Comparison of ENCODE assay signal across 8 mouse cellular contexts in genomic region chr1:67039083-67039482, GRCm38 (mm10). TPM values are rescaled to one million over a fixed set of nuclear protein-coding genes. Genes with fewer than 3 reads are reported as not detected.
DNase-seq lines count a peak whose midpoint lies in the region; ATAC-seq lines count a peak whose summit lies in the region.

No protein-coding gene starts in this region.

- DNase-seq in heart, postnatal 14 days: no peak
- DNase-seq in hindbrain, embryonic 10.5 days (ENCODE audit: low spot score): no peak
- DNase-seq in right cerebral cortex, postnatal 10 days (ENCODE audit: low spot score in 2 of 2): no peak
- no peak for DNase-seq in embryo, embryonic 10.5 days (ENCODE audit: low spot score)
- no peak for DNase-seq in left cerebral cortex, postnatal 36 days (ENCODE audit: low spot score in 2 of 2)

- no peak for ATAC-seq in heart, embryonic 14.5 days (ENCODE audit: insufficient number of reproducible peaks, insufficient read depth, low FRiP score, low read depth)
- ATAC-seq in activated CD4-positive, CD25-positive, alpha-beta regulatory T cell, adult 4 months: peak; percentile 8
- ATAC-seq in megakaryocyte-erythroid progenitor cell, adult 5-6 weeks (replicated peaks; ENCODE audit: low FRiP score, low TSS enrichment, poor library complexity, severe bottlenecking): peak; percentile 25

- under 1% methylated on average over 5 of the region's 5 CpGs for WGBS in heart, embryonic 14.5 days
- 2% methylated on average over 5 of the region's 5 CpGs for WGBS in hindbrain, embryonic 10.5 days

- peak overlapping the region; percentile 89 for H3K9ac ChIP-seq in heart, embryonic 14.5 days (ENCODE audit: low read length)

- peak overlapping the region; percentile 88 for H3K4me2 ChIP-seq in heart, embryonic 14.5 days (ENCODE audit: low read length)

- peaks cover 2 to 9% of the 10 kb centered on the region in 2 experiments; a peak in 3 of 4 replicates for H3K4me1 ChIP-seq in heart, embryonic 14.5 days (ENCODE audit: control insufficient read depth in 2 of 2, insufficient read depth in 2 of 2, low read length in 2 of 2)
- peaks cover 9% of the 10 kb centered on the region for H3K4me1 ChIP-seq in hindbrain, embryonic 10.5 days (replicated peaks)

- H3K27ac ChIP-seq in heart, embryonic 14.5 days (replicated peaks in 1 of 2; ENCODE audit: control insufficient read depth in 1 of 2, insufficient read depth in 1 of 2, low read depth in 2 of 2, low read length in 2 of 2): no peak overlapping the region
- H3K27ac ChIP-seq in hindbrain, embryonic 10.5 days: peak overlapping the region; percentile 88

- peak overlapping the region; percentile 81 to 98 for H3K4me3 ChIP-seq in heart, embryonic 14.5 days (ENCODE audit: control insufficient read depth in 1 of 2, insufficient read depth in 1 of 2, low read depth in 1 of 2, low read length in 2 of 2)
- H3K4me3 ChIP-seq in hindbrain, embryonic 10.5 days: peak overlapping the region; percentile 90

- intact Hi-C loops in heart, postnatal 14 days (cut with DNase I): no loop called here
- intact Hi-C loops in left cerebral cortex, postnatal 36 days (cut with DNase I): no loop called here

- no peaks in the 10 kb centered on the region for H3K27me3 ChIP-seq in heart, embryonic 14.5 days (ENCODE audit: control insufficient read depth, insufficient read depth, low read length)
- no peaks in the 10 kb centered on the region for H3K27me3 ChIP-seq in hindbrain, embryonic 10.5 days (ENCODE audit: insufficient read depth, poor library complexity, severe bottlenecking)

- peaks cover 20% of the 10 kb centered on the region for H3K36me3 ChIP-seq in heart, embryonic 14.5 days (ENCODE audit: control insufficient read depth, insufficient read depth, low read length)
- H3K36me3 ChIP-seq in hindbrain, embryonic 10.5 days: peaks cover 23% of the 10 kb centered on the region

- H3K9me3 ChIP-seq in heart, embryonic 14.5 days (ENCODE audit: control insufficient read depth, low read length): no peaks in the 10 kb centered on the region
- no peaks in the 10 kb centered on the region for H3K9me3 ChIP-seq in hindbrain, embryonic 10.5 days

RNA-seq across cellular contexts. Expression of gene Lancl1, which starts 0.4 kb away (rescaled TPM):
- 80.4 and 85.4 TPM in 2 replicates for polyA plus RNA-seq in heart, embryonic 14.5 days (2014; fragmentation: Nextera tagmentation; extraction: Ambion mirVana)
- 10 to 100 TPM; 32.3 to 33.8 TPM for total RNA-seq in heart, postnatal 14 days (2021)
- polyA plus RNA-seq in activated CD4-positive, CD25-positive, alpha-beta regulatory T cell, adult 4 months (2017; shearing (Covaris generic)): 10 to 100 TPM; 31.3 to 32.3 TPM
- 84.5 and 96.8 TPM in 2 replicates for polyA plus RNA-seq in hindbrain, embryonic 10.5 days (2016; fragmentation: Nextera tagmentation; extraction: Ambion mirVana)
- 36.5 and 51.6 TPM in 2 replicates for total RNA-seq in megakaryocyte-erythroid progenitor cell, adult 5-6 weeks (2014; fragmentation: Nextera tagmentation)
- total RNA-seq in megakaryocyte-erythroid progenitor cell, adult 5-6 weeks (2017): 32.3 and 43.4 TPM in 2 replicates
- total RNA-seq in left cerebral cortex, postnatal 36 days (2021): 100 to 1,000 TPM; 177 to 209 TPM
